Mouse (Mus musculus) lung, postnatal 0 days (tissue): Measurements from ENCODE around the gene Pafah2. TPM values are rescaled to one million over a fixed set of nuclear protein-coding genes. Genes with fewer than 3 reads are reported as not detected.
"Not testable (repeated sequence)": the region's sequence is repeated elsewhere in the genome, so short reads cannot be mapped to it uniquely, and the experiment has no call there.

ENCODE experiments used
- ATAC-seq: fragments of 200-750 bp; cut with Nextera tagmentation; 2 replicates; pipeline ENCODE4 v1.8.0; 2017; ENCODE audit warnings: moderate library complexity
- DNase-seq: peaks from one replicate; pipeline ENCODE4 v3.0.0-alpha.2; 2016; ENCODE audit warnings: low spot score
- H3K27ac ChIP-seq: fragments of 300-500 bp; sonication (generic); 2 replicates; pipeline ENCODE4 v1.5.1; 2014; ENCODE audit warnings: antibody characterized with exemption, mild to moderate bottlenecking, low read length, mixed read lengths
- H3K27me3 ChIP-seq: fragments of 300-500 bp; sonication (generic); replicated peaks from 2 replicates; pipeline ENCODE4 v1.6.1; 2014; ENCODE audit warnings: low read length, mixed read lengths; ENCODE audit not compliant: insufficient read depth
- H3K36me3 ChIP-seq: fragments of 300-500 bp; sonication (generic); 2 replicates; pipeline ENCODE4 v1.6.1; 2014; ENCODE audit warnings: low read length, mixed read lengths; ENCODE audit not compliant: insufficient read depth
- H3K4me1 ChIP-seq: fragments of 300-500 bp; sonication (generic); 2 replicates; pipeline ENCODE4 v1.6.1; 2014; ENCODE audit warnings: antibody characterized with exemption, low read depth, low read length, mixed read lengths; ENCODE audit not compliant: insufficient read depth
- H3K4me2 ChIP-seq: fragments of 300-500 bp; sonication (generic); replicated peaks from 2 replicates; pipeline ENCODE4 v1.6.1; 2014; ENCODE audit warnings: low read depth, mild to moderate bottlenecking, low read length, moderate library complexity, mixed read lengths
- H3K4me3 ChIP-seq: fragments of 300-500 bp; sonication (generic); 2 replicates; pipeline ENCODE4 v1.5.1; 2014; ENCODE audit warnings: low read depth, low read length
- H3K9ac ChIP-seq: fragments of 300-500 bp; sonication (generic); replicated peaks from 2 replicates; pipeline ENCODE4 v1.6.1; 2014; ENCODE audit warnings: low read depth, mild to moderate bottlenecking
- H3K9me3 ChIP-seq: fragments of 300-500 bp; sonication (generic); 2 replicates; pipeline ENCODE4 v1.6.1; 2016; ENCODE audit warnings: low read length, mixed read lengths
- CTCF ChIP-seq: IDR thresholded peaks from 2 replicates; pipeline ENCODE4 v1.5.1; 2016; ENCODE audit warnings: antibody characterized with exemption, mild to moderate bottlenecking
- EP300 ChIP-seq: IDR thresholded peaks from 2 replicates; pipeline ENCODE4 v1.6.1; 2016; ENCODE audit warnings: antibody characterized with exemption, mild to moderate bottlenecking, control low read depth
- WGBS: fragments of 180-500 bp; shearing (Covaris S2); extraction: QIAGEN DNeasy Blood & Tissue Kit; methylation state at CpG from one replicate; pipeline ENCODE4 v1.1.7; 2014; 5-methylcytosine and 5-hydroxymethylcytosine counted together
- polyA plus RNA-seq: library from polyadenylated mRNA; unstranded; fragments of >200 nt; fragmentation: Nextera tagmentation; extraction: Ambion mirVana; gene quantifications from 2 replicates; pipeline ENCODE4 v1.2.1, GENCODE M21; 2015

The Pafah2 gene
- polyA plus RNA-seq, 1 experiment from 2014 or later, result 14.1 TPM

DNA sequence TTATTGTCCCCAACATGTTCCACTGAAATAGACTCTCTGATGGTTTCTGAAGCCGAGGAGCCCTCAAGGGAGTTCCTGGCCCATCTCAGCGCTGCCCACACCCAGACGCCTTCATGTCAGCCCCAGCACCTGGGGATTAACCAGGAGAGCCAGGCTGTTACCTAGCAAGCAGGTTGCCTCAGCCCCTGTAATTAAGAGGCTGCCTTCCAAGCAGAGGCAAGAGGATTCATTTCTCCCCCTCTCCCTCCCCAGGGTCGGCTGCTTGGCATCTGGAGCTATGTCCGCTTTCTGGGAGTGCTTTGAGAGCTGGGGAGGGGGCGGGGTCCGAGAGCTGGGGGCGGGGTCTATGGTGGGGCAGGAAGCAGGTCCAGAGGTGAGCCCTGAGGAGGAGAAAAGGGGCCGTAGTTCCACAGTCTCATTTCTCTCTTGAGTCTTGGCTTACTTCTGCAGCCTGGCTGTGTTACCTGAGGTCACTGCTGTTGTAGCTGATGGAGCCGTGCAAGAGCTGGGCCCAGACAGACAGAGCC lies 18.0 kb upstream of the Pafah2 start:
- Histone ChIP-seq H3K27ac (no peak overlapping the region), H3K4me3 (no peak overlapping the region), H3K36me3 (no peaks in the 10 kb centered on the region), H3K4me2 (no peak overlapping the region), H3K9ac (no peak overlapping the region), H3K9me3 (no peaks in the 10 kb centered on the region), H3K4me1 (no peaks in the 10 kb centered on the region), H3K27me3 (no peaks in the 10 kb centered on the region)
- DNase-seq (no peak), ATAC-seq (no peak)
- no peak for TF ChIP-seq EP300
- TF ChIP-seq CTCF, result no peak
- 36% methylated on average over 10 of the region's 10 CpGs for WGBS

DNA sequence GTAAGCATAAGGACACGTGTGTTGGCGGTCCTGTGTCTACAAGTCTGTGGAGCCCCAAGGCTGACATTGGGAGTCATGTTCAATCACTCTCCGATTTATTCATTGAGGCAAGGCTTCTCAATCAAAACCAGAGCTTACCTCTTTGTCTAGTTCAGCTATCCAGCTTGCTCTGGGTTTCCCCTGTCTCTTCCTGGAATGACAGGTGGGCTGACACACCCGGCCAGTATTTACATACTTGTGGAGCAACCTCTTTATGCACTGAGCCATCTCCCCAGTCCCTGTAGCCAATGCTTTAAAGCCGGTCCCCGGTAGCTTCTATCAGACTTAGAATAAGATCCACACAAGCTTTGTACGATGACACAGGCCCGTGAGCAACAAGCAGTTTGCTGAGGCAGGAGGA lies 16.6 kb upstream of the Pafah2 start:
- no peak overlapping the region for H3K27ac ChIP-seq
- WGBS, result 68% methylated on average over 8 of the region's 8 CpGs
- H3K9ac ChIP-seq, result no peak overlapping the region
- H3K9me3 ChIP-seq, result no peaks in the 10 kb centered on the region
- no peak overlapping the region for H3K4me2 ChIP-seq
- H3K36me3 ChIP-seq, result no peaks in the 10 kb centered on the region
- no peaks in the 10 kb centered on the region for H3K4me1 ChIP-seq
- no peak for TF ChIP-seq CTCF
- TF ChIP-seq EP300, result no peak
- no peak for ATAC-seq
- H3K4me3 ChIP-seq, result no peak overlapping the region
- H3K27me3 ChIP-seq, result no peaks in the 10 kb centered on the region
- no peak for DNase-seq

GRCm38 (mm10) chr4:134383750-134384149 lies 12.4 kb upstream of the Pafah2 start, which contains the start of gene Extl1:
Extl1 (minus strand) TSS chr4:134383850.
- not testable (repeated sequence) for H3K4me1 ChIP-seq, H3K27me3 ChIP-seq, H3K9me3 ChIP-seq, DNase-seq, ATAC-seq, H3K27ac ChIP-seq, H3K36me3 ChIP-seq, H3K9ac ChIP-seq, H3K4me2 ChIP-seq, H3K4me3 ChIP-seq
- 96% methylated on average over 2 of the region's 6 CpGs for WGBS

DNA sequence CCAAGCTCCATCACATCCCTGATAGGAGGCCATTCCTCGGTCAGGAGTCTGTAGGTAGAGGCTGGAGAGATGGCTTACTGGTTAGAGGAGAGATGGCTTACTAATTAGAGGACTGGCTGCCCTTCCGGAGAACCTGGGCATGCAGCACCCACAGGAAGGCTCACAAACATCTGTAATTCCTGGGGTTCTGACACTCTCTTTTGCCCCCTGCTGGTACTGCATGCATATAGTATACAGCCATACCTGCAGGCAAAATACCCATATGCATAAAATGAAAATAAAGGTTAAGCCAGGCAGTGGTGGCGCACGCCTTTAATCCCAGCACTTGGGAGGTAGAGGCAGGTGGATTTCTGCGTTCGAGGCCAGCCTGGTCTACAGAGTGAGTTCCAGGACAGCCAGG lies 8.9 kb upstream of the Pafah2 start:
- 67% methylated on average over 6 of the region's 6 CpGs for WGBS
- Histone ChIP-seq H3K4me3 (no peak overlapping the region), H3K27me3 (no peaks in the 10 kb centered on the region), H3K4me1 (no peaks in the 10 kb centered on the region), H3K9me3 (no peaks in the 10 kb centered on the region), H3K9ac (no peak overlapping the region), H3K27ac (no peak overlapping the region), H3K36me3 (no peaks in the 10 kb centered on the region), H3K4me2 (no peak overlapping the region)
- TF ChIP-seq EP300 (no peak), CTCF (peak; percentile 55)
- DNase-seq (no peak), ATAC-seq (no peak)

DNA sequence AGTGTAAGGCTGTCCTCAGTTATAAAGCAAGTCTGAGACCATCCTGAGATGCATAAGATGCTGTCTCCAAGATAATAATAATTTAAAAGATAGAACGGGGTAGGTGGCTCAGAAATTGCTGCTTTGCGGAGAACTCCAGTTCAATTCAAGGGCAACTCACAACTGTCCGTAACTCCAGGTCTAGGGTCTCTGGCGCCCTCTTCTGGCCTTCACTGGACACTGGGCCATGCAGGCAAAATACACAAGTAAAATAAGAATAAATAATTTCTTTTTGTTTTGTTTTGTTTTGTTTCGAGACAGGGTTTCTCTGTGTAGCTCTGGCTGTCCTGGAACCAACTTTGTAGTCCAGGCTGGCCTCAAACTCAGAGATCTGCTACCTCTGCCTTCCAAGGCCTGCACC lies 7.7 kb upstream of the Pafah2 start:
- H3K4me1 ChIP-seq, result no peaks in the 10 kb centered on the region
- no peaks in the 10 kb centered on the region for H3K9me3 ChIP-seq
- 11% methylated on average over 5 of the region's 5 CpGs for WGBS
- no peaks in the 10 kb centered on the region for H3K27me3 ChIP-seq
- no peak overlapping the region for H3K9ac ChIP-seq
- peak; percentile 80 for DNase-seq
- peak; percentile 25; the same call in 1 of the 2 replicates for ATAC-seq
- H3K4me3 ChIP-seq, result no peak overlapping the region
- H3K27ac ChIP-seq, result no peak overlapping the region
- no peak overlapping the region for H3K4me2 ChIP-seq
- no peaks in the 10 kb centered on the region for H3K36me3 ChIP-seq
- TF ChIP-seq CTCF (peak; percentile 83), EP300 (no peak)

DNA sequence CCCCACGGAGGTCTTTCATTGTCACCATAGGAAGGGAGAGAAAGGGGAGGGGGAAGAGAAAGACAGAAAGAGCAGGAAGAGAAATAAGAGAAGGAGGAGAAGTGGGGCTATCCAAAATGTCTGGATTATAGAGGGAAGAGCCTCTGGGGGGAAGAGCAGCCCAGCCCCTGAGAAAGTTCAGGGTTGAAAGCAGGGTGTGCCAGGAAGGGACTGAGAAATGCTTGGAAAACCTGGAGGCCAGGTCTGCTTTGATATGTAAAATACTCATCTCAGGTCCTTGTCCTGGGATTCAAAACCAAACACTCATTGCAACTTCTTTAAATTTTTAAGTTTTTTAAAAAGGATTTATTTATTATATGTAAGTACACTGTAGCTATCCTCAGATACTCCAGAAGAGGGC lies 4.5 kb upstream of the Pafah2 start:
- 75% methylated on average over 1 of the region's 1 CpGs for WGBS

DNA sequence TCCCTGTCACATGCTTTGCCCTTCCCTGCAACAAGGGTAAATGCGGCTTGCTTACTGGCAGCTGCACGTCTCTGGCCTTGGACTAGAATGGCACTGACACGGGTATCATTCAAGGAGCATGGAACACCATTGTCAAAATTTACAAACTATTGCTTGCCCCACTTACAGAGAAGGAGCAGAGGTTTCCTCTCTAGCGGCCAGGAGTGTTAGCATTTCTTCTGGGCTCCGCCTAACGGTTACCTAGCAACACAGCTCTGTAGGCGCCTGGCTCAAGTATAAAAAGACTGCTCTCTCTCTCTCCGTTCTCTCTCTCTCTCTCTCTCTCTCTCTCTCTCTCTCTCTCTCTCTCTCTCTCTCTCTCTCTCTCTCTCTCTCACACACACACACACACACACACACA lies 3.5 kb upstream of the Pafah2 start:
- H3K27ac ChIP-seq, result no peak overlapping the region
- ATAC-seq, result peak; percentile 29; the same call in 1 of the 2 replicates

More for the DNA sequence above, 4.5 kb upstream of the Pafah2 start:
- H3K36me3 ChIP-seq, result no peaks in the 10 kb centered on the region
- no peak overlapping the region for H3K4me3 ChIP-seq
- no peaks in the 10 kb centered on the region for H3K9me3 ChIP-seq
- no peak overlapping the region for H3K27ac ChIP-seq
- H3K27me3 ChIP-seq, result no peaks in the 10 kb centered on the region
- no peaks in the 10 kb centered on the region for H3K4me1 ChIP-seq
- no peak for TF ChIP-seq CTCF
- no peak for TF ChIP-seq EP300
- H3K9ac ChIP-seq, result no peak overlapping the region
- DNase-seq (no peak), ATAC-seq (no peak)
- H3K4me2 ChIP-seq, result no peak overlapping the region

More for the DNA sequence above, 3.5 kb upstream of the Pafah2 start:
- WGBS, result 10% methylated on average over 8 of the region's 8 CpGs
- no peaks in the 10 kb centered on the region for H3K9me3 ChIP-seq
- no peak overlapping the region for H3K9ac ChIP-seq
- H3K4me3 ChIP-seq, result no peak overlapping the region
- no peaks in the 10 kb centered on the region for H3K4me1 ChIP-seq
- TF ChIP-seq EP300 (no peak), CTCF (no peak; the same call in 1 of the 2 replicates)
- no peaks in the 10 kb centered on the region for H3K27me3 ChIP-seq
- peak; percentile 92 for DNase-seq
- H3K36me3 ChIP-seq, result no peaks in the 10 kb centered on the region
- H3K4me2 ChIP-seq, result no peak overlapping the region
